Mouse (Mus musculus): ENCODE measurements around the gene Hnrnph3. TPM values are rescaled to one million over a fixed set of nuclear protein-coding genes. Genes with fewer than 3 reads are reported as not detected.

Gene Hnrnph3
- polyA plus RNA-seq, 1 experiment from 2014 or later: 26.3 TPM

DNA sequence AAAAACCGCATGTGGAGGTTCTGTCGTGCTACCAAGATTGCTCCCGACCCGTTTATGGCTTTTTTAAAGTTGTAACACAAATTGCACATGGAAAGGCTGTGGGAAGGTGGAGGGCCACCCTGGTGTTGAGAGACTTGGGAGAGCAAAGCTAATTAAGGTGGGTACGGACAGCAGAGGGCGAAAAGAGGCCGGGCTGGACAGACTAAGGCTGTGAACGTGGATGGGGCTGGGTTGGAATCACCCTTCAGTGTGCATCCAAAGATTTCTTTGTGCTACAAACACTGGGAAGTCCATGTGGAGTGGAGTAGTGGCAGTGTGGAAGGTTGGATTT, 528 bp upstream of the Hnrnph3 start:
- H3K4me3 ChIP-seq (ENCODE audit: inconsistent target): peak overlapping the region; percentile 77
- 0% methylated on average over 8 of the region's 8 CpGs for WGBS (ENCODE audit: missing documents)
- no peaks in the 10 kb centered on the region for H3K36me3 ChIP-seq (ENCODE audit: inconsistent target)
- peak overlapping the region; percentile 87 for H3K27ac ChIP-seq
- peaks cover 35% of the 10 kb centered on the region for H3K79me2 ChIP-seq (ENCODE audit: inconsistent target)

GRCm38 (mm10) chr10:63023121-63023748, 782 bp downstream of the Hnrnph3 start:
- H3K36me3 ChIP-seq (ENCODE audit: inconsistent target): no peaks in the 10 kb centered on the region
- 1% methylated on average over 57 of the region's 68 CpGs for WGBS (ENCODE audit: missing documents)
- peaks cover 48% of the 10 kb centered on the region for H3K79me2 ChIP-seq (ENCODE audit: inconsistent target)
- peak overlapping the region; percentile 95 for H3K4me3 ChIP-seq (ENCODE audit: inconsistent target)
- H3K27ac ChIP-seq: peak overlapping the region; percentile 53

- Histone ChIP-seq H3K4me3 (ENCODE audit: inconsistent target) (peak overlapping the region; percentile 95), H3K79me2 (ENCODE audit: inconsistent target) (peaks cover 54% of the 10 kb centered on the region), H3K36me3 (ENCODE audit: inconsistent target) (peaks cover 2% of the 10 kb centered on the region; the same call in 1 of the 2 replicates), H3K27ac (peak overlapping the region; percentile 53)
- WGBS (ENCODE audit: missing documents): under 1% methylated on average over 27 of the region's 27 CpGs
Observed at GRCm38 (mm10) chr10:63022541-63023120, 1.4 kb downstream of the Hnrnph3 start.

DNA sequence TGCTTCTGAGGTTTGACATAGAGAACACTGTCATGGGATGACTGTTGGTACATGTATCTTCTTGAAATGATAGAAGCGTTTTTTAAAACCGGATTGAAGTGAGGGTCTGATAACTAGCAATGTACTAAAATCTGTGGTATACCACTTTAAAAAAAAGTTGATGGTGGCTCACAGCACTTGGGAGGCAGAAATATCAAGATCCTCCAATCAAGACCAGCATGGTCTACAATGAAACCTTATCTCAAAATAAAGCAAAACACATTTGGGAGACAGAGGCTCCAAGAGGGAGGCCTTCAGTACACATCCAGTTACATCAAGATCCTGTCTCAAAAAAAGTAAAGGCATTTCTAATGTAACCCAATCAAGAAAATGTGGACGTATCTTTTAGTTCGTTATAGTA, 2.3 kb downstream of the Hnrnph3 start:
- peak overlapping the region; percentile 95; the same call in 1 of the 2 replicates for H3K4me3 ChIP-seq (ENCODE audit: inconsistent target)
- 11% methylated on average over 4 of the region's 4 CpGs for WGBS (ENCODE audit: missing documents)
- peaks cover 63% of the 10 kb centered on the region for H3K79me2 ChIP-seq (ENCODE audit: inconsistent target)
- no peak overlapping the region for H3K27ac ChIP-seq
- H3K36me3 ChIP-seq (ENCODE audit: inconsistent target): peaks cover 6% of the 10 kb centered on the region; the same call in 1 of the 2 replicates

GRCm38 (mm10) chr10:63019304-63019703, 4.7 kb downstream of the Hnrnph3 start:
- peaks cover 65% of the 10 kb centered on the region for H3K79me2 ChIP-seq (ENCODE audit: inconsistent target)
- no peak overlapping the region for H3K27ac ChIP-seq
- H3K4me3 ChIP-seq (ENCODE audit: inconsistent target): no peak overlapping the region
- WGBS (ENCODE audit: missing documents): 89% methylated on average over 6 of the region's 6 CpGs
- peaks cover 29% of the 10 kb centered on the region for H3K36me3 ChIP-seq (ENCODE audit: inconsistent target)

- Histone ChIP-seq H3K27ac (no peak overlapping the region), H3K4me3 (ENCODE audit: inconsistent target) (no peak overlapping the region), H3K79me2 (ENCODE audit: inconsistent target) (peaks cover 27% of the 10 kb centered on the region), H3K36me3 (ENCODE audit: inconsistent target) (peaks cover 55% of the 10 kb centered on the region)
- 92% methylated on average over 9 of the region's 9 CpGs for WGBS (ENCODE audit: missing documents)
Observed at GRCm38 (mm10) chr10:63014168-63014567, 9.8 kb downstream of the Hnrnph3 start.

- WGBS (ENCODE audit: missing documents): 90% methylated on average over 3 of the region's 3 CpGs
- peaks cover 20% of the 10 kb centered on the region for H3K79me2 ChIP-seq (ENCODE audit: inconsistent target)
- no peak overlapping the region for H3K4me3 ChIP-seq (ENCODE audit: inconsistent target)
- H3K27ac ChIP-seq: no peak overlapping the region
- H3K36me3 ChIP-seq (ENCODE audit: inconsistent target): peaks cover 55% of the 10 kb centered on the region
Observed at GRCm38 (mm10) chr10:63013476-63013875, 10.5 kb downstream of the Hnrnph3 start.

DNA sequence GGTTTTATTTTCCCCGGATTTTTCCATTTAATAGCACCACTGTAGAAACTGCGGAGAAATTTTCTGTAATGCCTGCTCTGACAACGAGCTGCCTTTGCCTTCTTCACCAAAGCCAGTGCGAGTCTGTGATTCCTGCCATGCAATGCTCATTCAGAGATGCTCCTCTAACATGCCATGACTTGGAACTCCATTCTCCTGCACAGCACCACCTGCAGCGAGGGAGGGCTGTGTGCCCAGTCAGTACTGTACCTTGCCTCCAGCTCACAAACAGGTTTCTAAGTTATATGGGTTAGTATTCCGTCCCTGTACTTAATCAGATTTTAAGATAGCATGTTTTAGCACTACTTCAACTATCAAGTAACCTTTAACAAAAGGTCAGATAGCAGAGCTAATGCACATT, 12.5 kb downstream of the Hnrnph3 start:
- Histone ChIP-seq H3K27ac (no peak overlapping the region), H3K36me3 (ENCODE audit: inconsistent target) (peaks cover 60% of the 10 kb centered on the region), H3K79me2 (ENCODE audit: inconsistent target) (peaks cover under 1% of the 10 kb centered on the region; the same call in 1 of the 2 replicates), H3K4me3 (ENCODE audit: inconsistent target) (no peak overlapping the region)
- WGBS (ENCODE audit: missing documents): 94% methylated on average over 6 of the region's 6 CpGs

DNA sequence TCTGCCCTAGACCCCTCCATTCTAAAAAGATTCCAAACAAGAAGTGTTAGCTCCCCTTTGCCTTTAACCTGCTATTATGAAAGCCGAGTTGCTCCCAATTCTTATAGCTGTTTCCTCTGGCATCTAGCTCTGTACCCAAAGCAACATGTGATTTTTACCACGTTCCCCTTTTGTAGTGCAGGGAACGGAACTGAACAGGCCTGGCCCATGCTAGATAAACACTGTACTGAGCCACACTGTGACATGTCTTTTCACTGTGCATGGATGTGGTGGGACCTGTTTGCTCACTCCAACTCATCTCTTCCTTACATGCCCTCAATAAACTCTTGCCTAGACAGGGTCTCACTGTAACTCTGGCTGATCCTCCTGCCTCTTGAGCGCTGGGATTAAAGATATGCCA, 13.7 kb downstream of the Hnrnph3 start:
- peaks cover 53% of the 10 kb centered on the region for H3K36me3 ChIP-seq (ENCODE audit: inconsistent target)
- no peak overlapping the region for H3K27ac ChIP-seq
- no peak overlapping the region for H3K4me3 ChIP-seq (ENCODE audit: inconsistent target)
- WGBS (ENCODE audit: missing documents): 28% methylated on average over 4 of the region's 4 CpGs
- no peaks in the 10 kb centered on the region for H3K79me2 ChIP-seq (ENCODE audit: inconsistent target)

DNA sequence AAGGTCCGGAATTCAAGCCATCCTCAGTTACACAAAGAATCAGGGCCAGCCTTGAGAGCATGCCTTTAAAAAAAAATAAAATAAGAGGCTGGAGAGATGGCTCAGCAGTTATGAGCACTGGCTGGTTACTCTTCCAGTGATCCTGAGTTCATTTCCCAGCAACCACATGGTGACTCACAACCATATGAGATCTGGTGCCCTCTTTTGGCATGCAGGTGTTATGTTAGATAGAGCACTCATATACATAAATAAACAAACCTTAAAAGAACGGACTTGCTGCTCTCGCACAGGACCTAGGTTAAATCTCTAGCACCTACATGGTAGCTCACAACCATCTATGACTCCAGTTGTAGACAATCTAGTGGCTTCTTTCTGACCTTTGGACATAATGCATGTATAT, 15.8 kb downstream of the Hnrnph3 start:
- Histone ChIP-seq H3K79me2 (ENCODE audit: inconsistent target) (no peaks in the 10 kb centered on the region), H3K4me3 (ENCODE audit: inconsistent target) (no peak overlapping the region), H3K36me3 (ENCODE audit: inconsistent target) (peaks cover 53% of the 10 kb centered on the region), H3K27ac (no peak overlapping the region)
- 100% methylated on average over 2 of the region's 3 CpGs for WGBS (ENCODE audit: missing documents)

DNA sequence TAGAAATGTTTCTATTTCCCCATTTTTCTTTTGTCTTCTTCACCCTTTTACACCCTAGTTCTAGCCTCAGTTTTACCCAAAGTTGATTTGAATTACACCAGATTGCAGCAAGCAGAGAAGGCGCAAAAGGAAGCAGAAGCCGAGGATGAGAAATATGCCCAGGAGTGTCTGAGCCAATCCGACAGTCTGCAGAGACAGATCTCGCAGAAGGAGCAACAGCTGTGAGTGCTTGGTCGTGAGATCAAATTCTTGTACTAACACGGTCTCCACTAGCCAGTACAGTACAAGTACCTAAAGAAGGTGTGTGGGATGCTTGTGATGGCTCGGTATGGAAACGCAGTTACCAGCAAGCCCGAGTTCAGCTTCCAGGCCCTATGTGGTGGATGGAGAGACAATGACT, 19.5 kb downstream of the Hnrnph3 start:
- Histone ChIP-seq H3K79me2 (ENCODE audit: inconsistent target) (no peaks in the 10 kb centered on the region), H3K27ac (no peak overlapping the region), H3K36me3 (ENCODE audit: inconsistent target) (peaks cover 70% of the 10 kb centered on the region), H3K4me3 (ENCODE audit: inconsistent target) (no peak overlapping the region)
- 93% methylated on average over 6 of the region's 9 CpGs for WGBS (ENCODE audit: missing documents)

- peaks cover 76% of the 10 kb centered on the region for H3K36me3 ChIP-seq (ENCODE audit: inconsistent target)
- H3K4me3 ChIP-seq (ENCODE audit: inconsistent target): no peak overlapping the region
- no peaks in the 10 kb centered on the region for H3K79me2 ChIP-seq (ENCODE audit: inconsistent target)
- 88% methylated on average over 9 of the region's 9 CpGs for WGBS (ENCODE audit: missing documents)
- no peak overlapping the region for H3K27ac ChIP-seq
Observed at GRCm38 (mm10) chr10:63003252-63003651, 20.8 kb downstream of the Hnrnph3 start.

DNA sequence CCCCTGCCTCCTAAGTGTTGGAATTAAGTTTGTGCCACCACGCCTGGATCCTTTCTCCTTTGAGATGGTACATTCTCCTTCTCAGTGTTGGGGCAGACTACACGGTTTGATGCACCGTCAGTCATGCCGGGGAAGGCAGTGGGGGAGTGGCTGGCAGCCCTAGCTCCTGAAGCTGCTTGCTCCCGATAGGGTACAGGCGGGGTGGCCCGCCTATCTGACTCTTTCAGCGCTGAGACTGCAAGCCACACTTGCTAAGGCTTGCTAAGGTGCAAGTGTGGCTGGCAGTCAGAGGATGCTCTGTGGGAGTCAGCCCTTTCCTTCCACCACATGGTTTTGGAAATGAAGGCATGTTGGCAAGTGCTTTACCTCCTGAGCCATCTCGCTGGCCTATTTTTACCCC, 23.4 kb downstream of the Hnrnph3 start:
- Histone ChIP-seq H3K4me3 (ENCODE audit: inconsistent target) (no peak overlapping the region), H3K27ac (no peak overlapping the region), H3K79me2 (ENCODE audit: inconsistent target) (no peaks in the 10 kb centered on the region), H3K36me3 (ENCODE audit: inconsistent target) (peaks cover 83% of the 10 kb centered on the region)
- WGBS (ENCODE audit: missing documents): 93% methylated on average over 9 of the region's 9 CpGs

DNA sequence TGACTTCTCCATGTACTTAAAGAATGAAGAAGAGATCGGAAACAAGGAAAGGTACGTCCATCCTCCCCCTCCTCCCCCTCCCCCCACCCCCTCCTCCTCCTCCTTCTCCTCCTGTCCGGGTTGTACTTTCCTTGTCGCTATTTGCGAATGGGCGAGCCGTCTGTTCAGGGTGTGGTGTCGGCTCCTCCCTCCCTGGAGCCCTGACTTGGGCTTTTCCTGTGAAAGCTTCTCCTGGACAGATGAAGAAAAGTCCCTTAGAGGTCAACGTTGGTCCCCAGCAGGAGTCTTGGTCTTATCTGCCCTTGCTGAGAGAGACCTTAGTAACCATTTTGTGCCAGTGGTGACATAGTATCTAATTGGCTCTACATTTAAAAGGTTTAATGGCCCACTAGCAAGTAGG, 30.0 kb downstream of the Hnrnph3 start:
- Histone ChIP-seq H3K79me2 (ENCODE audit: inconsistent target) (no peaks in the 10 kb centered on the region), H3K4me3 (ENCODE audit: inconsistent target) (no peak overlapping the region), H3K36me3 (ENCODE audit: inconsistent target) (peaks cover 76% of the 10 kb centered on the region), H3K27ac (no peak overlapping the region)
- WGBS (ENCODE audit: missing documents): 96% methylated on average over 8 of the region's 9 CpGs

GRCm38 (mm10) chr10:62990636-62991035, 33.4 kb downstream of the Hnrnph3 start:
- no peaks in the 10 kb centered on the region; the same call in 1 of the 2 replicates for H3K79me2 ChIP-seq (ENCODE audit: inconsistent target)
- H3K36me3 ChIP-seq (ENCODE audit: inconsistent target): peaks cover 58% of the 10 kb centered on the region
- no peak overlapping the region for H3K4me3 ChIP-seq (ENCODE audit: inconsistent target)
- no peak overlapping the region for H3K27ac ChIP-seq
- WGBS (ENCODE audit: missing documents): 97% methylated on average over 15 of the region's 15 CpGs

Data from macrophage (primary cell).